Mouse (Mus musculus): ENCODE measurements at regions not wholly inside any gene's neighbourhood (a gene's known extent, or its start where the extent isn't known, plus 50 kb on each side); places are given as distances from the start of the nearest gene placed in this dataset.

DNA sequence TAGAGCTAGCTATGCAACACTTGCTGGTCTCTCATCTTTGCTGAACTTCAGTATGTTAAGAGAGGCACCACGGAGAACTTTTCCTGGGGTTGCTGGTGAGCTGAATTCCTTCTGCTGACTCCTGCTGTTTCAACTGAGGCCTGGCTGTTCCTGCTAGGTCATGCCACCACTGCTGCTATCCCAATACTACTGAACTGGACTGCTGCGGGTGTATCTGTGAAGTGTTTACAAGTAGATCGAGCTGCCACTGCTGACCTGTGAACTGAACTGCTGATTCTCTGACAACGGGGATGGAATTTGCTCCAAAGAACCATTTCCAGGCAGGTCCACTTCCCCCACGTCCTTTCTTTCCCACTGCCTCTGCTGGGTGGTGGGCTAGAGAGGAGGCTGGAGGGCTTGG, 51.1 kb upstream of the Tmem150c start:
- DNase-seq (ENCODE audit: low spot score in 2 of 2) = no peak
